Mouse (Mus musculus) layer of hippocampus, adult 11-12 months (tissue): ENCODE results near the gene Abhd5.

ENCODE experiments used
- DNase-seq: peaks from one replicate; pipeline ENCODE4 v3.0.0; 2022; ENCODE audit warnings: low spot score

Gene Abhd5

DNA sequence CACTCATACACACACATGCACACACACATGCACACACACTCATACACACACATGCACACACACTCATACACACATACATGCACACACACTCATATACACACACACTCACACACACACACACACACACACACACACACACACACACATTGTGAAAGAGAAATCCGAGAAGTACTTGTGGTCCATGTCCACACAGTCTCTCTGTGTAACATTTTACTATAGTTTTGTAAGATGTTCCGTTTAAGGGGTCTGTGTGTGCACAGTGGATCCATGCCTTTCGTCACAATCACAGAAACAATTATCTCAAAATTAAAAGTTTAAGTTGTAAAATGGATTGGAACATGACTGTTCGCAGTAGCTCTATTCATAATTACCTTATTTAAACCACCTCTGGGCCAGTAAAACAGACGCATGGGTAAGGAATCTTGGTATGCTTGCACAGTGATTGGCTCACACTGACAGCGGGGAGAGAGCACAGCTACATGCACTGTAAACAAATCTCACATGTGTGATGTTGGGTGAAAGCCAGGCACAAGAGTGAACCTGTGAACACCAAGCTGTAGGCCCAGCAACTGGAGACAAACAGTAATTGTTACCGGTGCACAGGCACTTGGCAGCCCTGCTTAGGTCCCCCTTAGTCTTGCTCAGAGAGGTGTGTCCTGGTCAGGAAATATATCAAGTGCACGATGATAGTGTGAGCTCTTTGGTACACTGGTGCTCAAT is 63.8 kb downstream of the Abhd5 start:
- DNase-seq = no peak

DNA sequence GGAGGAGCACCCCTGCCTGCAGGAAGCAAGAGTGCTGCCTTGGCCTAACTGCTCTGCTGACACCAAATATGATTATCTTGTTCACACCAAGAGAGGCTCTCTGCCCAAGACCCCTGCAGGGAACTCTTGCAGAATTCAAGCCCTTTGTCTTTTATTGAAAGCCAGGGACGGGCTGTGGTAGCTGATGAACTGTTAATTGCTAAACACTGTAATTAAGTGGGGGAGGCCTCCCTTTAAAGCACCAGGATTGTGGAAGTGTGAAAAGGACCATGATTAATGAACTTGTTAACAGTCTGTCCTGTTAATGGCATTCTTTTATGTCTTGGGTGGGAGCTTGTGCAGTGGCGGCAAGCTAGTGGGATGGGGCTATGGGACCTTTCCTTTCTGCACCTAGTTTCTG is 65.2 kb downstream of the Abhd5 start:
- DNase-seq = no peak

DNA sequence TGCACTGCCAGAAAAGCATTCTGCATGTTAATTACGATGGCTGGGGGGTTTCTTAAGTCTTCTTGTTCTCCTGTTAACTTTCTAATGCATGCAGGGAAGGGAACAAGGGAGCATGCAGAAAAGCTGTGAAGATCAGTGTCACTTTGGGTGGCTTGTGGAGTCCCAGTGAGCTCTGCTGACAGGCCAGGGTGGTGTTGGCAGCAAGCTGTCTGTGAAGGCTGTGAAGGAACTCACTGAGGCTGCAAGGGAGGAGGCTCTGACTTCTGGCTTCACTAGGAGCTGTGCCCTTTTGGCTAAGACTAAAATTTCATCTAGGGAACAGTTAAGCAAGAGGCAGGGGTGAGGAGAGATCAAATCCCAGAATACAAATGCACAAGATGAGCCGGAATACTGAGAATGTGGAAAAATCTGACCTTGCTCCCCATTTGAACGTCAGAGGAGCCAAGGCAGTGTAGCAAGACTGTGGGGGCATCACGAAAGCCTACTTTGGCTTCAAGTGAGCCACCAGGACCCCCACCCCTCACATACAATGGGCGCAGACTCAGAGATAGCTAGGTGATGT is 68.9 kb downstream of the Abhd5 start:
- no peak for DNase-seq

DNA sequence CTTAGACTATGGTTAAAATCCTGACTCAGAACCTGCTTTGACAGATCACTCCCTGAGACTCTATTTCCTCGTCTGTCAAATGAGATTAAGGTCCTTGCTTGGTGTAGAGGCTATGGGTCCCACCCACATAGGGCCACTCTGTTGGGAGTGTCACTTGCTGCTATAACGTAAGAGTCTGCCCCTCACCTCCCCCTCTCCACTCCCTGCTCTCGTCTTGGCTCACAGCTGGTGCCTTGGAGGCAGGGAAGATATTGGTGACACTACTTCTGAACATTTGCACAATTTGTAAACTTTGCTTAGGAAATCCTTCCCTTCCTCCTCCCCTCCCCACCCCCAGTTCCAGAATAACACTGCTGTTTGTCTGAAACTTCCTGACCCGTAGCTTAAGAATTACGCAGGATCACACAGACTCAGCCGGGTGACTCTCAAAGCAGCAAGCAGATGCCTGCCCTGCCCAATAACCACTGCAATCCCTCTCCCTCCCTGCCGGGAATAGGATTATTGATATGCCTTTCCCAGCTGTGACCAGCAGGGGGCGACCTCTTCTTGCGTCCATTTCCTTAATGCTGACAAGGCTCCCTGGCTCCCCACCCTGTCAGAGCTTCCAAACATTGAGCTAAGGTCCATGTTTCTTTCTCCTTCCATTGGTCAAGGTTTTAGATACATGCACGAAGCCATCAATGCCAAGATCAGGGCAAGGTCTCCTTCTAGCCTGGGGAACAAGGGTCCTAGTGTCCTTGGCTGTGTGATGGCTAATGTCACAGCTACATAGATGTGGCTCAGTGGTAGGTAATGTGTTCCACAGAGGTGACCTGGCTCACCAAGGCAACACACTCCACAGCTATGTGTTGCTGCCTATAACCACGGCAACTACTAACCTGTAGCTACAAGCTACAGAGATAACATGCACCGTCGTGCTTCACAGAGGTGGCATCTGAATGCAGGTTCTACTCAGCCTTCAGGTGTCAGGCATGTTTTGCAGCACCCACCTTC is 69.7 kb downstream of the Abhd5 start:
- DNase-seq = peak; percentile 88

DNA sequence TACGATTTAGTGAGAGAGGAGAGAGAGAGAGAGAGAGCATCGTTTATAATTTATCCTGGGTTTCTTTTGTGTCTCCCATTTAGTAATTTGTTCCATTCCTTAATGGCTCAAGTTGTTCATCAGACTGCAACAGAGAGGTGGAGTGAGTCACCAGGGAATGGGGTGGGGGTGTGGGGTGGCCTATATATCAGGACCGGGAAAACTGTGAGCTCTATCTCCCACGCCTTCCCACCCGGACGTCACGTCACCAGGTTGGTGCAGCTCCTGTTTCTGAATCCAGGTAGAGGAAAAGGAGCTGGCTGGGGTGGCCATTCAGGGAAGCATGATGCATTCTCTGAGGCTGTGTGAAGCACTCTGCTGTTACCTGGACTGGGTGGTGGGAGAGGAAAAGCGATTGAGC is 70.5 kb downstream of the Abhd5 start:
- DNase-seq = no peak

DNA sequence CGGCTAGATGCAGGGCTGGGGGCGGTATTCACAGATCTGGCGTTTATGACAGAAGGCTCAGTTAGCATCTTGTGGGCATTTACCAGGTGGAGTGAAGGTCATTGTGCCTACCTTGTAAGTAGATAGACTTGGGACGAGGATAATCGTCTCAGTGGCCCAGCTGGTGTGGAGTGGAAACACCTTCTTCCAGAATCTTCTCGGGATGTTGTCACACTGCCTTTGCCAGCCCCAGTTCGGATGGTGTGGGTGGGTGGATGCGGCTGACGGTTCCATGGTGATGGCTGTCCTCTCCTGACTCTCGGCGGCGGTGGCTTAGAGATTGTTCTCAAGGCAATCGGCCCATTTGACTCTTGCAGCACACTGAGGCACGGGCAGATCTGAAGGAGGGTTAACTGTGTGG is 71.3 kb downstream of the Abhd5 start:
- peak; percentile 53 for DNase-seq

DNA sequence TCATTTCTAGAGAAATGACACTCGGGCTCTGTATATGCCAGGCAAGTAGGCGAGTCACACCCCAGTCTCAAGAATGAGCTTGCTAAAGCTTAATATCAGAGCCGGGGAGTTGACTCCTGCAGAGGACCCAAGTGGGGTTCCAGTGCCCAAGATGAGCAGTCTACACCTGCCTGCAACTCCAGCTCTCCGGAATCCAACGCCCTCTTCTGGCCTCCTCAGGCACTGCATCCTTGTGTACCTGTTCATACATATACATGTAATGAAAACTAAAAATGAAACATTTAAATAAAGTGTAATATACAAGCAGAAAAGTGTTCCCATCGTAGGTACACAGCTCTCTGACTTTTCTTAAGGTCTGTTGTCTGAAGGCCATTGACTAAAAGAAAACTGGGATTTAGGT is 71.7 kb downstream of the Abhd5 start:
- DNase-seq = no peak

DNA sequence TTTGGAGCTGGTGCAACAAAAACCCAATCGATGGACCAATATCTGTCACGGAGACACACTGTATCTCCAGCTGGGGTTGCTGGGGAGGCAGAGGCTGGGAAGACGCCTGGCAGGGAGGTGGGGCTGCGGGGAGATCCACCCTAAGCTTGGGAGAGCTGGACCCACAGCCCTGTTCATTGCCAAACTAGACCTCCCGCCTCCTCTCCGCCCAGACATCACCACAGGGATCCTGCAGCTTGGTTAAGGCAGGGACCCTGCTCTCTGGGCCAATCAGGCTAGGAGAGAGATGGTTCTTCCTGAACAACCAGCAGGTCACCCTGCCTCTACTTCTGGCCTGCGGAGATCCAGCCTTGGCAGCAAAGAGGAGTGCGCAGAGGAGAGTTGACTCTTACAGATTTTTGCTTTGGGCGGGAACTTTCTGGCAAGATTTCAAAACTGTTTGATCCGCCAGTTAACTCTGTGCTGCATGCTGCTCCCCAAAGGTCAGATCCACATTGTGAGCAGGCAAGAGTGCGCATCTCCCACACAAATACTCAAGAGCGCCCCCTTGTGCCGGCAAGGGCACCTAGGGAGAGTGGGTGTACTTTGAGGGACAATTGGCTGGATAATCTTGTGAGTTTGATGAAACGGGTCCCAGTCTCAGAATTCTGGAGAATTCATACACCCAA is 73.7 kb downstream of the Abhd5 start:
- no peak for DNase-seq

DNA sequence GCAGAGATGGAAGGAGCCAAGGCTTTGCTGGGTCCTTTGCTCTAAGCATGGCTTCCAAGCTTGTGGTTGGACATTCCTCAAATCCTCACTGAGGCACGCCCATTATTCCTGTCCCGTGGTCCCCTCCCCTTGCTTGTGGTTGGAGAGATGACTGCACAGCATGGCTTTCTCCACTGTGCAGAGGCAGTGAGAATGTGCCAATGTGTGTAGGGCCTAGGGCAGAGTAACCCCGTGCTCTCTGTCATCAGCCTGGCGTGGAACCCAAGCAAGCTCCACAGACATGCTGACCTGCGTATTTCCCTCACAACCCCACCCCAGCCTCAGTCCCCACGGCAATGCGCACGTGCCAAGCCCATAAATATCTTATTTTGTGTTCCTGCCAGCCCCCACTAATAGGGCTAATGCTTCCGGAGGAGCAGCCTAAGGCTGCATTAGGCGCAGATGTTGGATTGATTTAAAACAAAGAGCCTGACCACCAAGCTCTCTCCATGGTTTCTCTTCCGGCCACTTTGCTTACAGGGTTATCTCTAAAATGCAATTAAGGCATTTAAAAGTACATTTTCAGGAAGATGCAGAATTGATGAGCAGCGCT is 77.7 kb downstream of the Abhd5 start:
- DNase-seq = no peak

DNA sequence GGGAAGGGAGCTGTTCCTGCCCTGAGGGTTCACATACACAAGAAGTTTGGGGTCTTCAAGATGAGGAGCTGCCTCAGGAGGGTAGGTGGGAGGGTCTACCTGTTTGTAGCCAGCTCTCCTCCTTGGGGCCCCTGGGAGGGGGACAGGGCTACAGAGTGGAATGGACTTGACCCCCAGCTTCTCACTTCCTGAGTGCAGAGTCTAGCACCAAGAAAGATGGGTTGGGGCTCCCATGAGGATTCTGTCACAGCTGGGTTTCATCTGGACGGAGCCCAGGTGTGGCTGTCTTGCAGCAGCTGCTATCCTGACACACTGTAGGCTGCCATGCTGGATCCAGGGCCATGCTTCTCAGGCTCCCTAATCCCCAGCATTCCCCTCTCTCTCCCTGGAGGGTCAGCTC is 78.3 kb downstream of the Abhd5 start:
- no peak for DNase-seq
